Comparison of ENCODE assay signal across 9 mouse cellular contexts in genomic region chr5:113163116-113163515, GRCm38 (mm10). TPM values are rescaled to one million over a fixed set of nuclear protein-coding genes. Genes with fewer than 3 reads are reported as not detected.
DNase-seq lines count a peak whose midpoint lies in the region; ATAC-seq and TF ChIP-seq lines count a peak whose summit lies in the region.
"Had no signal": no experiment of that assay in that cellular context is flagged by ENCODE, and none has a peak within 500 bp of the region (broad histone marks: within the 10 kb centered on the region; RNA-seq: fewer than 3 reads in every experiment).

No protein-coding gene starts in this region.

- no peaks in the 10 kb centered on the region for H3K36me3 ChIP-seq in heart, embryonic 13.5 days
- H3K36me3 ChIP-seq in heart, postnatal 0 days (replicated peaks; ENCODE audit: control insufficient read depth, insufficient read depth, low read length): no peaks in the 10 kb centered on the region
- H3K36me3 ChIP-seq in liver, postnatal 0 days (replicated peaks; ENCODE audit: insufficient read depth, low read length): no peaks in the 10 kb centered on the region
- no peaks in the 10 kb centered on the region for H3K36me3 ChIP-seq in stomach, postnatal 0 days (ENCODE audit: control insufficient read depth, insufficient read depth, low read length)

- 0 out of 2 replicates have a peak overlapping the region, but pooled peaks have one; percentile 24 for H3K27ac ChIP-seq in heart, embryonic 13.5 days (replicated peaks)
- H3K27ac ChIP-seq in heart, postnatal 0 days (ENCODE audit: low read depth): no peak overlapping the region
- H3K27ac ChIP-seq in liver, postnatal 0 days (ENCODE audit: low read depth): no peak overlapping the region
- no peak overlapping the region for H3K27ac ChIP-seq in stomach, postnatal 0 days (replicated peaks)

- TF ChIP-seq CTCF in heart, postnatal 0 days (IDR thresholded peaks at IDR 0.05; ENCODE audit: low read depth): no peak
- TF ChIP-seq CTCF in liver, postnatal 0 days (IDR thresholded peaks at IDR 0.05; ENCODE audit: low read depth): peak; percentile 21; the same call in 1 of the 2 replicates
- TF ChIP-seq CTCF in stomach, postnatal 0 days (IDR thresholded peaks at IDR 0.05; ENCODE audit: low read depth): peak; percentile 28; the same call in 1 of the 2 replicates

- no peak for TF ChIP-seq EP300 in heart, postnatal 0 days (IDR thresholded peaks at IDR 0.05; ENCODE audit: low read depth)
- TF ChIP-seq EP300 in liver, postnatal 0 days (IDR thresholded peaks at IDR 0.05; ENCODE audit: low read depth): no peak
- TF ChIP-seq EP300 in stomach, postnatal 0 days (optimal IDR thresholded peaks at IDR 0.05): no peak

- ATAC-seq in heart, embryonic 13.5 days (ENCODE audit: extremely low read depth, insufficient number of reproducible peaks, low FRiP score, low TSS enrichment): no peak
- no peak for ATAC-seq in heart, postnatal 0 days (ENCODE audit: insufficient read depth, low read depth)
- ATAC-seq in liver, postnatal 0 days: no peak
- ATAC-seq in stomach, postnatal 0 days (ENCODE audit: low FRiP score, low TSS enrichment): no peak

- peaks cover 81% of the 10 kb centered on the region for H3K4me1 ChIP-seq in heart, embryonic 13.5 days
- peaks cover 11% of the 10 kb centered on the region for H3K4me1 ChIP-seq in heart, postnatal 0 days (ENCODE audit: control insufficient read depth, insufficient read depth)
- peaks cover 17% of the 10 kb centered on the region for H3K4me1 ChIP-seq in liver, postnatal 0 days (ENCODE audit: insufficient read depth)
- H3K4me1 ChIP-seq in stomach, postnatal 0 days (replicated peaks; ENCODE audit: control insufficient read depth, insufficient read depth): peaks cover 3% of the 10 kb centered on the region; the same call in 1 of the 2 replicates

- peak overlapping the region; percentile 75 for H3K9ac ChIP-seq in heart, embryonic 13.5 days
- 0 out of 2 replicates have a peak overlapping the region, but pooled peaks have one; percentile 25 for H3K9ac ChIP-seq in heart, postnatal 0 days (replicated peaks; ENCODE audit: low read depth, low read length)
- no peak overlapping the region; the same call in 1 of the 2 replicates for H3K9ac ChIP-seq in liver, postnatal 0 days (replicated peaks)
- peak overlapping the region; percentile 47 for H3K9ac ChIP-seq in stomach, postnatal 0 days (ENCODE audit: low read length)

- peak overlapping the region; percentile 49 for H3K4me3 ChIP-seq in heart, embryonic 13.5 days
- H3K4me3 ChIP-seq in heart, postnatal 0 days (ENCODE audit: low read depth, low read length): peak overlapping the region; percentile 18
- H3K4me3 ChIP-seq in liver, postnatal 0 days (ENCODE audit: low read depth, low read length): peak overlapping the region; percentile 13
- H3K4me3 ChIP-seq in stomach, postnatal 0 days (ENCODE audit: low read depth, low read length): peak overlapping the region; percentile 26

- peak overlapping the region; percentile 73 for H3K4me2 ChIP-seq in heart, embryonic 13.5 days
- peak overlapping the region; percentile 48 for H3K4me2 ChIP-seq in heart, postnatal 0 days (ENCODE audit: low read depth, low read length)
- peak overlapping the region; percentile 58 for H3K4me2 ChIP-seq in liver, postnatal 0 days (ENCODE audit: low read depth, low read length)
- peak overlapping the region; percentile 49 for H3K4me2 ChIP-seq in stomach, postnatal 0 days (replicated peaks; ENCODE audit: low read depth)

- H3K9me3 ChIP-seq in heart, embryonic 13.5 days: no peaks in the 10 kb centered on the region
- H3K9me3 ChIP-seq in heart, postnatal 0 days (replicated peaks; ENCODE audit: control insufficient read depth, low read length): no peaks in the 10 kb centered on the region
- no peaks in the 10 kb centered on the region for H3K9me3 ChIP-seq in liver, postnatal 0 days (ENCODE audit: low read length)
- no peaks in the 10 kb centered on the region for H3K9me3 ChIP-seq in stomach, postnatal 0 days (ENCODE audit: control insufficient read depth, low read length)

- H3K27me3 ChIP-seq in heart, embryonic 13.5 days (replicated peaks): no peaks in the 10 kb centered on the region
- H3K27me3 ChIP-seq in heart, postnatal 0 days (ENCODE audit: control insufficient read depth, insufficient read depth, low read length): peaks cover 4% of the 10 kb centered on the region; the same call in 1 of the 2 replicates
- H3K27me3 ChIP-seq in liver, postnatal 0 days (ENCODE audit: insufficient read depth, low read length): no peaks in the 10 kb centered on the region
- no peaks in the 10 kb centered on the region for H3K27me3 ChIP-seq in stomach, postnatal 0 days (ENCODE audit: control insufficient read depth, insufficient read depth, low read length)

- no peak for DNase-seq in heart, adult 8-10 months (ENCODE audit: low spot score)
- DNase-seq in ZHBTc4 (ENCODE audit: low read depth, low spot score): peak; percentile 74
- no peak for DNase-seq in heart, postnatal 0 days (ENCODE audit: low spot score)
- peak; percentile 72 for DNase-seq in liver, postnatal 0 days
- peak; percentile 57 for DNase-seq in stomach, postnatal 0 days (ENCODE audit: low spot score)
- no peak for DNase-seq in left cerebral cortex, adult 8-10 months (ENCODE audit: low spot score in 2 of 2)
- no peak for DNase-seq in cerebellum, adult 18-20 months

- under 1% methylated on average over 13 of the region's 13 CpGs for WGBS in heart, embryonic 13.5 days
- WGBS in heart, postnatal 0 days: 4% methylated on average over 12 of the region's 13 CpGs
- WGBS in liver, postnatal 0 days (ENCODE audit: insufficient replicate concordance): 4% methylated on average over 13 of the region's 13 CpGs
- WGBS in stomach, postnatal 0 days: 5% methylated on average over 13 of the region's 13 CpGs

RNA-seq across cellular contexts. Expression of gene 2900026A02Rik, which starts 57.9 kb away (rescaled TPM):
- 14.4 and 14.8 TPM in 2 replicates for polyA plus RNA-seq in heart, embryonic 13.5 days (2015; fragmentation: Nextera tagmentation; extraction: Ambion mirVana)
- 10 to 100 TPM; 15.4 to 21.6 (median 20.3) TPM for total RNA-seq in heart, adult 8-10 months (2022)
- total RNA-seq in heart, postnatal 0 days (2014; rRNA removed; ENCODE audit: low replicate concordance): 17.0 and 18.9 TPM in 2 replicates
- 8.1 and 10.2 TPM in 2 replicates for polyA plus RNA-seq in heart, postnatal 0 days (2015; fragmentation: Nextera tagmentation; extraction: Ambion mirVana)
- 2.7 and 3.1 TPM in 2 replicates for polyA plus RNA-seq in liver, postnatal 0 days (2015; fragmentation: Nextera tagmentation; extraction: Ambion mirVana)
- 5.3 and 6.2 TPM in 2 replicates for polyA plus RNA-seq in stomach, postnatal 0 days (2015; fragmentation: Nextera tagmentation; extraction: Ambion mirVana)
- 10 to 100 TPM; 33.9 to 38.7 (median 35.5) TPM for total RNA-seq in left cerebral cortex, adult 8-10 months (2022)
- total RNA-seq: MEL had no signal

Comparison
In these comparisons a context has a peak if more than half of its experiments do, and no peak if none do; other contexts are left out.
1. DNase-seq: peak in ZHBTc4 (single experiment), liver, postnatal 0 days (single experiment) and stomach, postnatal 0 days (single experiment); none in heart, adult 8-10 months (single experiment), heart, postnatal 0 days (single experiment), left cerebral cortex, adult 8-10 months (0 of 2) and cerebellum, adult 18-20 months (0 of 2).
2. Peak in every context shown above with its lines, with median percentiles within 50 percentile points of each other: H3K4me2 ChIP-seq and H3K4me3 ChIP-seq.